8 mouse cellular contexts compared by ENCODE assay signal in genomic region chr12:101912626-101913490, GRCm38 (mm10). TPM values are rescaled to one million over a fixed set of nuclear protein-coding genes. Genes with fewer than 3 reads are reported as not detected.
DNase-seq lines count a peak whose midpoint lies in the region; ATAC-seq and TF ChIP-seq lines count a peak whose summit lies in the region.

Gene Trip11 (minus strand): TSS chr12:101913267.

- 0 out of 2 replicates have a peak, but pooled peaks cover 3% of the 10 kb centered on the region for H3K9me3 ChIP-seq in G1E (replicated peaks)
- H3K9me3 ChIP-seq in forebrain, embryonic 16.5 days (ENCODE audit: control insufficient read depth, low read length): no peaks in the 10 kb centered on the region
- H3K9me3 ChIP-seq in neural tube, embryonic 14.5 days (ENCODE audit: control insufficient read depth, low read length): no peaks in the 10 kb centered on the region

- peak; percentile 92 for DNase-seq in G1E (ENCODE audit: low spot score)
- peak; percentile 87 for DNase-seq in cerebellum, adult 11-12 months
- peak; percentile 89 to 92 for DNase-seq in heart, postnatal 36 days
- peak; percentile 85 to 95 for DNase-seq in layer of hippocampus, adult 18-20 months (ENCODE audit: low spot score in 2 of 2)
- peak; percentile 89 to 93 for DNase-seq in lung, adult 18-20 months

- H3K4me1 ChIP-seq in G1E (ENCODE audit: insufficient read depth, low read depth, low read length): peaks cover 39% of the 10 kb centered on the region
- H3K4me1 ChIP-seq in forebrain, embryonic 16.5 days (replicated peaks; ENCODE audit: control insufficient read depth, insufficient read depth, low read length): peaks cover 20% of the 10 kb centered on the region
- peaks cover 13% of the 10 kb centered on the region for H3K4me1 ChIP-seq in neural tube, embryonic 14.5 days (ENCODE audit: control insufficient read depth, insufficient read depth, low read length)
- peaks cover 2% of the 10 kb centered on the region; the same call in 1 of the 2 replicates for H3K4me1 ChIP-seq in testis, adult 2 months (ENCODE audit: control insufficient read depth, insufficient read depth, low read length)

- WGBS in forebrain, embryonic 16.5 days: under 1% methylated on average over 69 of the region's 69 CpGs
- under 1% methylated on average over 69 of the region's 69 CpGs for WGBS in neural tube, embryonic 14.5 days

- peak within 1 kb of the TSS; percentile 92 for H3K9ac ChIP-seq in forebrain, embryonic 16.5 days (replicated peaks; ENCODE audit: low read depth, low read length)
- H3K9ac ChIP-seq in neural tube, embryonic 14.5 days (replicated peaks; ENCODE audit: low read depth, low read length): peak within 1 kb of the TSS; percentile 80

- H3K4me3 ChIP-seq in G1E (ENCODE audit: low read depth, low read length): peak within 1 kb of the TSS; percentile 75
- H3K4me3 ChIP-seq in forebrain, embryonic 16.5 days (replicated peaks; ENCODE audit: low read length): peak within 1 kb of the TSS; percentile 94
- peak within 1 kb of the TSS; percentile 86 for H3K4me3 ChIP-seq in neural tube, embryonic 14.5 days (ENCODE audit: low read depth, low read length)
- H3K4me3 ChIP-seq in testis, adult 2 months (ENCODE audit: control insufficient read depth, low read depth, low read length): peak within 1 kb of the TSS; percentile 100

- H3K36me3 ChIP-seq in G1E (replicated peaks): peaks cover 31% of the 10 kb centered on the region
- peaks cover 5% of the 10 kb centered on the region; the same call in 1 of the 2 replicates for H3K36me3 ChIP-seq in forebrain, embryonic 16.5 days (ENCODE audit: control insufficient read depth, insufficient read depth)
- H3K36me3 ChIP-seq in neural tube, embryonic 14.5 days (ENCODE audit: control insufficient read depth, insufficient read depth, low read length): no peaks in the 10 kb centered on the region; the same call in 1 of the 2 replicates
- no peaks in the 10 kb centered on the region; the same call in 1 of the 2 replicates for H3K36me3 ChIP-seq in testis, adult 2 months (ENCODE audit: control insufficient read depth, insufficient read depth, low read length)

- intact Hi-C loops in heart, postnatal 36 days (cut with DNase I): loop anchor here (1.0 kb wide), 1 partner anchor 45 kb away; the partner anchor contains the start of gene Atxn3

- no peaks in the 10 kb centered on the region for H3K27me3 ChIP-seq in G1E (ENCODE audit: insufficient read depth, low read length)
- H3K27me3 ChIP-seq in forebrain, embryonic 16.5 days (replicated peaks; ENCODE audit: control insufficient read depth, insufficient read depth, low read length): no peaks in the 10 kb centered on the region
- H3K27me3 ChIP-seq in neural tube, embryonic 14.5 days (ENCODE audit: control insufficient read depth, insufficient read depth, low read length): no peaks in the 10 kb centered on the region
- no peaks in the 10 kb centered on the region for H3K27me3 ChIP-seq in testis, adult 2 months (ENCODE audit: control insufficient read depth, insufficient read depth, low read length)

- H3K27ac ChIP-seq in forebrain, embryonic 16.5 days (ENCODE audit: low read length): peak within 1 kb of the TSS; percentile 83
- peak within 1 kb of the TSS; percentile 70; the same call in 1 of the 2 replicates for H3K27ac ChIP-seq in neural tube, embryonic 14.5 days (ENCODE audit: low read depth, low read length)
- peak within 1 kb of the TSS; percentile 99 for H3K27ac ChIP-seq in testis, adult 2 months (ENCODE audit: control insufficient read depth, insufficient read depth, low read depth, low read length)

- TF ChIP-seq POLR2A in testis, adult 2 months (IDR thresholded peaks at IDR 0.05; ENCODE audit: control insufficient read depth, low read depth, low read length): peak; percentile 96

- TF ChIP-seq CTCF in G1E (IDR thresholded peaks at IDR 0.05; ENCODE audit: low read depth, low read length): no peak
- TF ChIP-seq CTCF in testis, adult 2 months (IDR thresholded peaks at IDR 0.05; ENCODE audit: control insufficient read depth, insufficient read depth, insufficient replicate concordance, low read depth, low read length): no peak

- H3K4me2 ChIP-seq in forebrain, embryonic 16.5 days (ENCODE audit: low read length): peak within 1 kb of the TSS; percentile 93
- H3K4me2 ChIP-seq in neural tube, embryonic 14.5 days (ENCODE audit: low read depth, low read length): peak within 1 kb of the TSS; percentile 87

- ATAC-seq in G1E (ENCODE audit: extremely low read depth, insufficient number of reproducible peaks, low FRiP score, poor library complexity, severe bottlenecking): peak; percentile 95
- peak; percentile 98 for ATAC-seq in forebrain, embryonic 16.5 days
- peak; percentile 97 for ATAC-seq in neural tube, embryonic 14.5 days (ENCODE audit: low read depth)

RNA-seq across cellular contexts. Expression of gene Trip11, which starts in this region (rescaled TPM):
- total RNA-seq in G1E (2014; fragmentation: Nextera tagmentation) (68.8 and 77.1 TPM in 2 replicates), G1E (2017) (30.5 and 45.7 TPM in 2 replicates)
- polyA plus RNA-seq in G1E (2012): 2.9 and 3.6 TPM in 2 replicates
- 21.9 and 22.4 TPM in 2 replicates for polyA plus RNA-seq in forebrain, embryonic 16.5 days (2015; fragmentation: Nextera tagmentation; extraction: Ambion mirVana)
- total RNA-seq in heart, postnatal 36 days (2021): 10 to 100 TPM; 33.6 to 35.3 TPM
- 10 to 100 TPM; 30.8 to 33.8 TPM for total RNA-seq in layer of hippocampus, adult 18-20 months (2021)
- 18.9 and 31.9 TPM in 2 replicates for polyA plus RNA-seq in neural tube, embryonic 14.5 days (2014; fragmentation: Nextera tagmentation; extraction: Ambion mirVana)
- polyA plus RNA-seq in testis, adult 2 months (2012; rRNA removed): 3.5 and 4.4 TPM in 2 replicates

Comparison
In these comparisons a context has a peak if more than half of its experiments do, and no peak if none do; other contexts are left out.
1. Peak in every context shown above with its lines: DNase-seq, ATAC-seq, H3K4me3 ChIP-seq and H3K27ac ChIP-seq.